Mouse (Mus musculus): Measurements from ENCODE around the gene Hba-a2.
"Not testable (repeated sequence)": the region's sequence is repeated elsewhere in the genome, so short reads cannot be mapped to it uniquely, and the experiment has no call there.

GRCm38 (mm10) chr11:32296203-32296602 lies at the start of gene Hba-a2:
- TF ChIP-seq POLR2A (IDR thresholded peaks at IDR 0.05; ENCODE audit: borderline replicate concordance, low read depth, low read length); CTCF (IDR thresholded peaks at IDR 0.05; ENCODE audit: low read depth, low read length): not testable (repeated sequence)
